Mouse (Mus musculus): Measurements from ENCODE around the gene Rer1. TPM values are rescaled to one million over a fixed set of nuclear protein-coding genes. Genes with fewer than 3 reads are reported as not detected.

Rer1 gene
- polyA plus RNA-seq, 1 experiment from 2014 or later, result 136 TPM

DNA sequence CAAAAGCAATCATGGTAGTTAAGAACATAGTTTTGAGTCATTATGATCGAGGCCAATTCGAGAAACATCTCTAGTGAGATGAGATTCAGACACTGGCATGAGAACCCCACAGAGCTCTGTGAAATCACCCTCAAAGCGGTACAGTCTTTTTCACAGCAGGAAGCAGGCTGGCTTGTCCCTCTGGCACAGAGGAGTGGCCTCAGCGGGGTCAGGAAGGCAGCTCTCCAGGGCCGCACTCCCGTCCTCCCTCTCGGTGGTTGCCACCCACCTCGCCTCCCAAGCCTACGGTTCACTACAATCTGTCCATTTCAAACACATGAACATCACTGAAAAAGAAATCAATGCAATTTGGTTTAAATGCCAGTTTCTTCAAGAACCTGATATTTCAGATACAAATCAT is 11.8 kb downstream of the Rer1 start:
- Histone ChIP-seq H3K36me3 (peaks cover 94% of the 10 kb centered on the region), H3K4me1 (replicated peaks) (no peaks in the 10 kb centered on the region), H3K4me3 (no peak overlapping the region), H3K9ac (no peak overlapping the region), H3K27ac (ENCODE audit: poor library complexity, severe bottlenecking) (no peak overlapping the region), H3K4me2 (no peak overlapping the region), H3K9me3 (replicated peaks) (no peaks in the 10 kb centered on the region), H3K27me3 (replicated peaks) (no peaks in the 10 kb centered on the region)
- ATAC-seq (ENCODE audit: insufficient number of reproducible peaks, low FRiP score), result no peak
- WGBS, result 82% methylated on average over 9 of the region's 9 CpGs

DNA sequence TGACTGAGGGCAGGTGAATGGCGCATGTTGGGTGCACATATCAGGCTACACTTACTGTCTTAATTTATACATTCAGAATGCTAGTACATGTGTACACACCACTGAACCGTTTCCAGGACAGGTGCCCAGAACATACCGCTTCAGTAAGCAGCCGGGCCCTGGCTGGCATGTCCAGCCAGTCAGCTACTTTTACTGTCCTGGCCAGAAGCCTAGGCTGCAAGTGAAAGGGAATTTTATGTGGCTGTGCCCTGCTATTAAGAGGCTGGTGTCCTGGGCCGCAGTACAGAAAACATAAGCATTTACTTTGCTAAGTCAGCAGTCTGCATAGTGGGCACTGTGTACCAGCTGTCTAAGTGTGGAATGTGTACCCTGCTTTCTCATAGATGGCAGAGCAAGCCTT is 15.3 kb downstream of the Rer1 start:
- H3K27ac ChIP-seq (ENCODE audit: poor library complexity, severe bottlenecking), result no peak overlapping the region
- no peaks in the 10 kb centered on the region for H3K9me3 ChIP-seq (replicated peaks)
- no peak overlapping the region for H3K4me2 ChIP-seq
- no peak overlapping the region for H3K4me3 ChIP-seq
- no peak overlapping the region for H3K9ac ChIP-seq
- no peaks in the 10 kb centered on the region for H3K27me3 ChIP-seq (replicated peaks)
- 93% methylated on average over 5 of the region's 5 CpGs for WGBS
- peaks cover 16% of the 10 kb centered on the region for H3K4me1 ChIP-seq (replicated peaks)
- no peak for ATAC-seq (ENCODE audit: insufficient number of reproducible peaks, low FRiP score)
- H3K36me3 ChIP-seq, result peaks cover 75% of the 10 kb centered on the region

DNA sequence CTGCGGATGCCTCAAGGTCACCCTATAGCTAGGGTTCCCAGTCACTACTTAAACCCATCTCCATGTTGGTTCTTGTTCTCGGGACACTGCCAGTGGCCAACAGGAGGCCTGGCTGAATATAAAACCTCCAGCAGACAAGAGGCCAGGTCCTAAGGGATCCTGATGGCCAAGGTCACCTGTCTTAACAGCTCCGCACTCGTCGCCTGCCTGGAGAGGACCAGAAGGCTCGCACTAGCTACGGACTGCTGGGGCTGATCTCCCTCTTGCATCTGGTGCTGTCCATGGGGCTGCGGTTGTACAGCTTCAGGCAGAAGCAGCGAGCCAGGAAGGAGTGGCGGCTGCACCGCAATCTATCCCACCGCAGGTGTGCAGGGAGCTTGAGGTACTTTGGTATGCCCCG is 16.0 kb downstream of the Rer1 start:
- Histone ChIP-seq H3K9ac (0 out of 2 replicates have a peak overlapping the region, but pooled peaks have one; percentile 0), H3K4me3 (no peak overlapping the region)

GRCm38 (mm10) chr4:155069191-155069590 is 17.0 kb downstream of the Rer1 start:
- ATAC-seq (ENCODE audit: insufficient number of reproducible peaks, low FRiP score), result no peak
- peaks cover 16% of the 10 kb centered on the region for H3K4me1 ChIP-seq (replicated peaks)
- no peak overlapping the region for H3K4me3 ChIP-seq
- no peaks in the 10 kb centered on the region for H3K27me3 ChIP-seq (replicated peaks)
- H3K9ac ChIP-seq, result peak overlapping the region; percentile 14; the same call in 1 of the 2 replicates
- H3K9me3 ChIP-seq (replicated peaks), result no peaks in the 10 kb centered on the region
- 86% methylated on average over 6 of the region's 6 CpGs for WGBS
- H3K27ac ChIP-seq (ENCODE audit: poor library complexity, severe bottlenecking), result no peak overlapping the region
- H3K4me2 ChIP-seq, result no peak overlapping the region
- H3K36me3 ChIP-seq, result peaks cover 58% of the 10 kb centered on the region

More for the DNA sequence above, 16.0 kb downstream of the Rer1 start:
- ATAC-seq (ENCODE audit: insufficient number of reproducible peaks, low FRiP score), result no peak
- Histone ChIP-seq H3K27ac (ENCODE audit: poor library complexity, severe bottlenecking) (no peak overlapping the region), H3K9me3 (replicated peaks) (no peaks in the 10 kb centered on the region), H3K36me3 (peaks cover 68% of the 10 kb centered on the region), H3K4me2 (no peak overlapping the region), H3K27me3 (replicated peaks) (no peaks in the 10 kb centered on the region), H3K4me1 (replicated peaks) (peaks cover 16% of the 10 kb centered on the region)
- WGBS, result 90% methylated on average over 13 of the region's 13 CpGs

DNA sequence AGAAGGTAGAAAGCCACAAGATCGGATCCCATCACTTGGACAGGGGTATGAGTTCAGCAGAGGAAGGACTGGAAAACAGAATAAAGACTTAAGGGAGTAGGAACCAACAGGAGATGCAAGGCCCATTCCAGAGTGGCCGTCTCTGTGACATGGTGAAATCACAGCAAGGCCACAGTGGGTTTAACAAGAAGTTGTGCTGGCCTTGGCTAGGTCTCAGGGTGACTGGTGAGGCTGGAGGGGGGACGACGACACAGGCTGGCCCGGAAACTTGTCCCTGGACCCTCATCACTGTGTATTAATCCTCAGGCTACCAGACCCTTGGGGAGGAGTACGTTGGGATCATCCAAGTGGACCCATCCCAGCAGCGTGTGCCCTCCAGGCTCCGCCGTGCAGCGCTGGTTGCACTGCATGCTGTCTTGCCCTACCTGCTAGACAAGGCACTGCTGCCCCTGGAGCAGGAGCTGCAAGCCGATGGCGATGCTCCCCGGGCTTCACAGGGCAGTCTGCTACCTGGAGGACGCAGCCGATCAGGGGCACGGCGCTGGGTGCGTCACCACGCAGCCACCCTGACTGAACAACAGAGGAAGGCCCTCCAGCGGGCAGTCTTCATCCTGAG is 17.7 kb downstream of the Rer1 start:
- ATAC-seq (ENCODE audit: insufficient number of reproducible peaks, low FRiP score), result no peak
- H3K9me3 ChIP-seq (replicated peaks), result no peaks in the 10 kb centered on the region
- H3K4me3 ChIP-seq, result no peak overlapping the region
- peaks cover 52% of the 10 kb centered on the region for H3K36me3 ChIP-seq
- H3K27me3 ChIP-seq (replicated peaks), result no peaks in the 10 kb centered on the region
- WGBS, result 91% methylated on average over 20 of the region's 20 CpGs
- H3K27ac ChIP-seq (ENCODE audit: poor library complexity, severe bottlenecking), result no peak overlapping the region
- H3K4me2 ChIP-seq, result peak overlapping the region; percentile 78
- H3K4me1 ChIP-seq (replicated peaks), result peaks cover 16% of the 10 kb centered on the region
- H3K9ac ChIP-seq, result peak overlapping the region; percentile 84; the same call in 1 of the 2 replicates

DNA sequence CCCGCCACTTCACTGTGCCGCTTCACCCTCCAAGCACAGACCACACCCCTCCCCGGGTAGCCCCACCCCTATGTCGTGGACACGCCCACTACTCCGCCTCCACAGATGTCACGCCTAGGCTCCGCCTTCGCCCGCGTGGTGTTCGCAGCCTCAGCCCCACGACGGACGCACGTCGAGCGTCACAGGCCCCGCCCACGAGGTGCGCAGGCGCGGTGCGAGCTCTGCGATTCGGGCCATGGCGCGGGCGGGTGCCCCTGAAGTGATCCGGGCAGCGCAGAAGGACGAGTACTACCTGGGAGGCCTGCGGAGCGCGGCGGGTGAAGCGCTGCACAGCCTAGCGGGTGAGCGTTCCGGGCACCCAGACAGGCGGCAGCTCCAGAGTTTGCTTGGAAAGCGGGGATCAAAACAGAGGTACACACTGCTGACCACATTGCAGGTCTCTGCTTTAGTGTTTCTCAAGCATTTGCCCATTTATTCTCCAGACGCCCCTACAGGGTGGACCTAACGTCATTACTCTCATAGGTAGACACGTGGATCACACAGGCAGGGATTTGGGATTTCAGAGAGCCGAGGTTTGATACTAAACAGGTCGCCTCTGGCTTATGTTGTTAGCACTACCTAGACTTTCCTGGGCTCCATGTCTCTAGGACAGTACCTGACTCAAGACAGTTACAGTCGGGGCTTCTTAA is 19.2 kb downstream of the Rer1 start, which contains the start of gene Pex10:
Gene Pex10 (plus strand): TSS at position 183 of the 689 bp plus-strand sequence.
- H3K27ac ChIP-seq (ENCODE audit: poor library complexity, severe bottlenecking), result peak within 1 kb of the TSS; percentile 77
- peaks cover 16% of the 10 kb centered on the region for H3K4me1 ChIP-seq (replicated peaks)
- no peaks in the 10 kb centered on the region for H3K27me3 ChIP-seq (replicated peaks)
- H3K36me3 ChIP-seq, result peaks cover 38% of the 10 kb centered on the region
- peak within 1 kb of the TSS; percentile 78 for H3K4me2 ChIP-seq
- WGBS, result 1% methylated on average over 48 of the region's 48 CpGs
- peak within 1 kb of the TSS; percentile 84 for H3K9ac ChIP-seq
- peak; percentile 93 for ATAC-seq (ENCODE audit: insufficient number of reproducible peaks, low FRiP score)
- H3K9me3 ChIP-seq (replicated peaks), result no peaks in the 10 kb centered on the region
- peak within 1 kb of the TSS; percentile 68 for H3K4me3 ChIP-seq

- peak overlapping the region; percentile 78 for H3K4me2 ChIP-seq
- peak; percentile 25; the same call in 1 of the 2 replicates for ATAC-seq (ENCODE audit: insufficient number of reproducible peaks, low FRiP score)
- 5% methylated on average over 15 of the region's 15 CpGs for WGBS
- H3K36me3 ChIP-seq, result peaks cover 30% of the 10 kb centered on the region
- H3K9me3 ChIP-seq (replicated peaks), result no peaks in the 10 kb centered on the region
- peaks cover 19% of the 10 kb centered on the region for H3K4me1 ChIP-seq (replicated peaks)
- peak overlapping the region; percentile 43; the same call in 1 of the 2 replicates for H3K27ac ChIP-seq (ENCODE audit: poor library complexity, severe bottlenecking)
- H3K9ac ChIP-seq, result peak overlapping the region; percentile 45
- peak overlapping the region; percentile 68 for H3K4me3 ChIP-seq
- no peaks in the 10 kb centered on the region for H3K27me3 ChIP-seq (replicated peaks)
Observed at GRCm38 (mm10) chr4:155065970-155066833, 20.0 kb downstream of the Rer1 start.

DNA sequence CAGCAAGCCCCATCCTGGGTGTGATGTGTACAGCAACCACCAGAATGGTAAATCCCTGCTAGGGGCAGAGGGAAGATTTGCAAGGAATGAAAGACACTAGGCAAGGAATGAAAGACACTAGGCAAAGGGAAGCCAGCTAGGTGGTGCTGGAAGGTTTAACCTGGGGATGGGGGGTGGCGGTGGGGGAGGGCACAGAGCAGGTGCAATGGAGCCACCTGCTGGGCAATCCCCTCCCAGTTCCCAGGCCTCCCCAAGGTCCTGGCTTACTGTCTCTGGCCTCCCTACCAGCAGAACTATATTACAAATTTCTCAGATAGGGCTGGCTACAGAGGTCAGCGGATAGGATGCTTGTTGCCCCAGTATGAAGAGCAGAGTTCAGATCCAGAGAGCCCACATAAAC is 21.7 kb downstream of the Rer1 start:
- H3K9me3 ChIP-seq (replicated peaks), result no peaks in the 10 kb centered on the region
- H3K4me1 ChIP-seq (replicated peaks), result peaks cover 19% of the 10 kb centered on the region
- WGBS, result 48% methylated on average over 2 of the region's 2 CpGs
- H3K27ac ChIP-seq (ENCODE audit: poor library complexity, severe bottlenecking), result no peak overlapping the region
- no peaks in the 10 kb centered on the region for H3K27me3 ChIP-seq (replicated peaks)
- H3K4me2 ChIP-seq, result no peak overlapping the region
- no peak overlapping the region for H3K9ac ChIP-seq
- no peak for ATAC-seq (ENCODE audit: insufficient number of reproducible peaks, low FRiP score)
- no peak overlapping the region for H3K4me3 ChIP-seq
- peaks cover 13% of the 10 kb centered on the region for H3K36me3 ChIP-seq

- Histone ChIP-seq H3K4me3 (no peak overlapping the region), H3K36me3 (peaks cover 7% of the 10 kb centered on the region), H3K27me3 (replicated peaks) (no peaks in the 10 kb centered on the region), H3K4me1 (replicated peaks) (peaks cover 19% of the 10 kb centered on the region), H3K9me3 (replicated peaks) (no peaks in the 10 kb centered on the region), H3K27ac (ENCODE audit: poor library complexity, severe bottlenecking) (no peak overlapping the region), H3K9ac (no peak overlapping the region), H3K4me2 (no peak overlapping the region)
- ATAC-seq (ENCODE audit: insufficient number of reproducible peaks, low FRiP score), result no peak
- 28% methylated on average over 3 of the region's 3 CpGs for WGBS
Observed at GRCm38 (mm10) chr4:155063895-155064294, 22.3 kb downstream of the Rer1 start.

GRCm38 (mm10) chr4:155058325-155058724 is 27.9 kb downstream of the Rer1 start:
- Histone ChIP-seq H3K4me2 (no peak overlapping the region), H3K27me3 (replicated peaks) (peaks cover 29% of the 10 kb centered on the region), H3K9ac (no peak overlapping the region), H3K36me3 (no peaks in the 10 kb centered on the region), H3K4me3 (no peak overlapping the region), H3K27ac (ENCODE audit: poor library complexity, severe bottlenecking) (no peak overlapping the region), H3K9me3 (replicated peaks) (no peaks in the 10 kb centered on the region), H3K4me1 (replicated peaks) (peaks cover 8% of the 10 kb centered on the region; the same call in 1 of the 2 replicates)
- ATAC-seq (ENCODE audit: insufficient number of reproducible peaks, low FRiP score), result no peak
- WGBS, result 46% methylated on average over 10 of the region's 10 CpGs

DNA sequence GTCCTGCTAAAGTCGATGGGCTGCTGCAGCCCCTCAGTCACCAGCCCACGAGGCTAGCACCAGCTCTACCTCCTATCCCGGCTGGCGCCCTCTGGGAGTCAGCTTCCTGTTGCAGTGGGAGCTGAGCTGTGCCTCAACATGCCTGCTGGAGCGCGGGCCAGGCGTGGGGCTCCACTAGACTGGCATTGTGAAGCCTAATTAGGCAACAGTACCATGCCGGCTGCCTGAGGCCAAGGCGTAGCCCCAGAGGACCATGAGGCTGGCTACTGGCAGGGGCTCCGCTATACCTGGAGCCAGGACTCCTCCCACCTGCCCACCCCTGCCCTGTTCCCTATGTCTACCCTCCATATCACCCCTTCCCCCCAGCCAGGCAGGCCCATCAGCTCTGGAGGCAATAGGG is 29.5 kb downstream of the Rer1 start, which contains the start of gene Plch2:
Gene Plch2 (minus strand): TSS at position 61 of the 400 bp plus-strand sequence.
- Histone ChIP-seq H3K27me3 (replicated peaks) (peaks cover 36% of the 10 kb centered on the region), H3K4me1 (replicated peaks) (peaks cover 8% of the 10 kb centered on the region; the same call in 1 of the 2 replicates), H3K36me3 (no peaks in the 10 kb centered on the region), H3K9me3 (replicated peaks) (no peaks in the 10 kb centered on the region), H3K9ac (no peak within 1 kb of the TSS), H3K4me3 (no peak within 1 kb of the TSS), H3K4me2 (no peak within 1 kb of the TSS), H3K27ac (ENCODE audit: poor library complexity, severe bottlenecking) (no peak within 1 kb of the TSS)
- ATAC-seq (ENCODE audit: insufficient number of reproducible peaks, low FRiP score), result no peak
- WGBS, result 59% methylated on average over 10 of the region's 10 CpGs
